Comparison of ENCODE assay signal across 8 mouse cellular contexts in the genomic region with DNA sequence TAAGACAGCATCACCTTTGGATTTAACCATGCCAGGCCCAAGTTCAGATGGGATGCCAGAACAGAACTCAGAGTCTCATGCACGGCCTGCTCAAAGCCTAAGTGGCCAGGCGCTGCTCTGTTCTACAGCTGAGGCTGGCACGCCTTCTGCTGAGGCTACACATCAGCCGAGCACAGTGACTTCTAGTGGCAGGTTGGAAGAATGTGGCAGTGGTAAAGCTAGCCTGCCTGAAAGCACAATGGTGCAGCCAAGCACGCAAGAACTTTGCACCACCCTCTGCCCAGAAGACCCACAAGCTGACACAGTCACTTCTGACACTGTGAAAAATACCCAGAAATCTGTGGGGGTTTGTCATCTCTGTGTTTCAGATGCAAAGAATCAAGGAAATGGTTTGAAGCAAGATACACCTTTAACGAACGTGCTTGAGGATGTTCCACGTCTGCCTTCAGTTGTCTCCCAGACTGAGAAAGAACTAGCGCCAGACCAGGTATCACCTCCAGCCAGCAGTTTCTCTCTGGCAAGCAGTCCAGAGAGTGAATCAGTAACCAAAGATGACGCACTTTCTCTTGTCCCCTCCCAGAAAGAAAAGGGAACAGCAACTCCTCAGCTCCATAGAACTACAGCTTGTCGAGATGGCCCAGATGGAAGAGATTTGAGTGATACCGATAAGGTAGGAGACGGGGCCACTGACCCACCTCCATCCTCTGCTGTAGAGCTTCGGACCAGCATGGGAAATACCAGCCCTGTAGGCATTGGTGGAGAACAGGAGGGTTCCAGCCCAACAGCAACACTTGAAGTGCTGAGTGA.
DNase-seq lines count a peak whose midpoint lies in the region; ATAC-seq and TF ChIP-seq lines count a peak whose summit lies in the region.
"Had no signal": no experiment of that assay in that cellular context is flagged by ENCODE, and none has a peak within 500 bp of the region (broad histone marks: within the 10 kb centered on the region; RNA-seq: fewer than 3 reads in every experiment).

No protein-coding gene starts in this region.

- intact Hi-C loops in heart, postnatal 14 days (cut with DNase I), result loop anchor here (2.0 to 5.0 kb wide), 4 partner anchors 32 to 239 kb away; a partner anchor contains a TSS

- ATAC-seq in liver, embryonic 13.5 days (ENCODE audit: low read depth), result no peak

- peak overlapping the region; percentile 62 for H3K27ac ChIP-seq in bone marrow, adult 2 months (ENCODE audit: control insufficient read depth, insufficient read depth, low read depth, low read length, poor library complexity)
- H3K27ac ChIP-seq in liver, embryonic 13.5 days, result peak overlapping the region; percentile 94
- H3K27ac ChIP-seq: neural tube, embryonic 12.5 days had no signal

- H3K4me2 ChIP-seq in liver, embryonic 13.5 days, result peak overlapping the region; percentile 65
- H3K4me2 ChIP-seq: neural tube, embryonic 12.5 days had no signal

- peaks cover 16% of the 10 kb centered on the region for H3K4me1 ChIP-seq in bone marrow, adult 2 months (ENCODE audit: control insufficient read depth, insufficient read depth, low read length)
- peaks cover 55% of the 10 kb centered on the region for H3K4me1 ChIP-seq in liver, embryonic 13.5 days (replicated peaks)
- H3K4me1 ChIP-seq: neural tube, embryonic 12.5 days had no signal

- peak; percentile 20; the same call in 1 of the 2 replicates for TF ChIP-seq POLR2A in bone marrow, adult 2 months (IDR thresholded peaks at IDR 0.05; ENCODE audit: borderline replicate concordance, control insufficient read depth, low read depth, low read length)

- WGBS in bone marrow, adult 2 months, result 56% methylated on average over 14 of the region's 14 CpGs
- 65% methylated on average over 14 of the region's 14 CpGs for WGBS in liver, embryonic 13.5 days (ENCODE audit: insufficient replicate concordance)

- H3K9ac ChIP-seq in liver, embryonic 13.5 days, result peak overlapping the region; percentile 79; the same call in 1 of the 2 replicates
- H3K9ac ChIP-seq: neural tube, embryonic 12.5 days had no signal

- TF ChIP-seq CTCF in bone marrow, adult 2 months (IDR thresholded peaks at IDR 0.05; ENCODE audit: control insufficient read depth, insufficient read depth, low read length), result peak; percentile 71

- H3K9me3 ChIP-seq in liver, embryonic 13.5 days (replicated peaks), result no peaks in the 10 kb centered on the region
- H3K9me3 ChIP-seq: neural tube, embryonic 12.5 days had no signal

- peak; percentile 71 to 77 for DNase-seq in CD8-positive naive resting alpha-beta T cell, adult 2 months (ENCODE audit: low read depth in 2 of 2, low spot score in 2 of 2)
- DNase-seq in heart, postnatal 14 days, result peak; percentile 35 to 59
- no peak for DNase-seq in liver, embryonic 13.5 days
- peak; percentile 75 for DNase-seq in splenic B cell, adult 2 months (ENCODE audit: low read depth, low spot score)
- no peak for DNase-seq in Muller cell, postnatal 12 days (ENCODE audit: inconsistent ontology term)
- no peak for DNase-seq in left cerebral cortex, adult 11 months (ENCODE audit: low spot score)

- peaks cover 41% of the 10 kb centered on the region for H3K36me3 ChIP-seq in liver, embryonic 13.5 days
- H3K36me3 ChIP-seq in splenic B cell, adult 2 months (ENCODE audit: control insufficient read depth, insufficient read depth, low read length, poor library complexity, severe bottlenecking), result peaks cover 9% of the 10 kb centered on the region

- peak overlapping the region; percentile 3 for H3K4me3 ChIP-seq in bone marrow, adult 2 months (replicated peaks; ENCODE audit: control insufficient read depth, low read depth, low read length)
- peak overlapping the region; percentile 21; the same call in 1 of the 2 replicates for H3K4me3 ChIP-seq in liver, embryonic 13.5 days (replicated peaks)
- H3K4me3 ChIP-seq: neural tube, embryonic 12.5 days had no signal

- H3K27me3 ChIP-seq in liver, embryonic 13.5 days, result no peaks in the 10 kb centered on the region
- no peaks in the 10 kb centered on the region for H3K27me3 ChIP-seq in splenic B cell, adult 2 months (ENCODE audit: control insufficient read depth, insufficient read depth, low read length, poor library complexity, severe bottlenecking)
- H3K27me3 ChIP-seq: neural tube, embryonic 12.5 days had no signal

Comparison
In these comparisons a context has a peak if more than half of its experiments do, and no peak if none do; other contexts are left out.
1. DNase-seq: peak in CD8-positive naive resting alpha-beta T cell, adult 2 months (2 of 2), heart, postnatal 14 days (2 of 2) and splenic B cell, adult 2 months (single experiment); none in liver, embryonic 13.5 days (single experiment), Muller cell, postnatal 12 days (single experiment) and left cerebral cortex, adult 11 months (single experiment).